Mouse (Mus musculus): ENCODE data around the gene Srf. TPM values are rescaled to one million over a fixed set of nuclear protein-coding genes. Genes with fewer than 3 reads are reported as not detected.

Gene Srf
- polyA plus RNA-seq, 1 experiment from 2014 or later = 14.0 TPM

Small RNAs within 50 kb of the gene (microRNA-seq; reads per million reads assigned to microRNA genes)
- gene Mir6976 (ENCODE audit: borderline number of aligned reads) = 1.00 reads per million

Other genes with a start within 250 kb of the Srf start
- gene Abcc10, start 227.8 kb downstream of the Srf start, polyA plus RNA-seq (2014; fragmentation: Nextera tagmentation; extraction: Ambion mirVana) = 5.5 and 6.6 TPM in 2 replicates
- 16.1 and 16.5 TPM in 2 replicates for gene Zfp318, start 172.4 kb downstream of the Srf start, polyA plus RNA-seq (2014; fragmentation: Nextera tagmentation; extraction: Ambion mirVana)
- gene Crip3, start 127.2 kb downstream of the Srf start, polyA plus RNA-seq (2014; fragmentation: Nextera tagmentation; extraction: Ambion mirVana) = 0.99 and 2.0 TPM in 2 replicates
- not detected in 2 replicates for gene Slc22a7, start 117.7 kb downstream of the Srf start, polyA plus RNA-seq (2014; fragmentation: Nextera tagmentation; extraction: Ambion mirVana)
- gene Ttbk1, start 68.5 kb downstream of the Srf start, polyA plus RNA-seq (2014; fragmentation: Nextera tagmentation; extraction: Ambion mirVana) = 0.46 and 0.61 TPM in 2 replicates
- 34.5 and 36.9 TPM in 2 replicates for gene Dnph1, start 59.5 kb downstream of the Srf start, polyA plus RNA-seq (2014; fragmentation: Nextera tagmentation; extraction: Ambion mirVana)
- 5.5 and 6.0 TPM in 2 replicates for gene Cul9, start 9.8 kb downstream of the Srf start, polyA plus RNA-seq (2014; fragmentation: Nextera tagmentation; extraction: Ambion mirVana)
- 68.0 and 90.7 TPM in 2 replicates for gene Ptk7, start 73.3 kb upstream of the Srf start, polyA plus RNA-seq (2014; fragmentation: Nextera tagmentation; extraction: Ambion mirVana)
- 15.8 and 20.3 TPM in 2 replicates for gene Klc4, start 89.8 kb upstream of the Srf start, polyA plus RNA-seq (2014; fragmentation: Nextera tagmentation; extraction: Ambion mirVana)
- 91.8 and 100 TPM in 2 replicates for gene Mrpl2, start 90.1 kb upstream of the Srf start, polyA plus RNA-seq (2014; fragmentation: Nextera tagmentation; extraction: Ambion mirVana)
- 48.5 and 50.1 TPM in 2 replicates for gene Cul7, start 94.2 kb upstream of the Srf start, polyA plus RNA-seq (2014; fragmentation: Nextera tagmentation; extraction: Ambion mirVana)
- gene Rrp36, start 118.2 kb upstream of the Srf start, polyA plus RNA-seq (2014; fragmentation: Nextera tagmentation; extraction: Ambion mirVana) = 34.5 and 41.9 TPM in 2 replicates
- 132 and 143 TPM in 2 replicates for gene Mea1, start 122.6 kb upstream of the Srf start, polyA plus RNA-seq (2014; fragmentation: Nextera tagmentation; extraction: Ambion mirVana)
- gene Klhdc3, start 124.7 kb upstream of the Srf start, polyA plus RNA-seq (2014; fragmentation: Nextera tagmentation; extraction: Ambion mirVana) = 113 and 133 TPM in 2 replicates
- 79.5 and 87.5 TPM in 2 replicates for gene Ppp2r5d, start 148.9 kb upstream of the Srf start, polyA plus RNA-seq (2014; fragmentation: Nextera tagmentation; extraction: Ambion mirVana)
- 22.2 and 26.7 TPM in 2 replicates for gene Pex6, start 155.3 kb upstream of the Srf start, polyA plus RNA-seq (2014; fragmentation: Nextera tagmentation; extraction: Ambion mirVana)
- 1.2 and 1.6 TPM in 2 replicates for gene Gnmt, start 173.0 kb upstream of the Srf start, polyA plus RNA-seq (2014; fragmentation: Nextera tagmentation; extraction: Ambion mirVana)
- 62.6 and 68.5 TPM in 2 replicates for gene Cnpy3, start 196.0 kb upstream of the Srf start, polyA plus RNA-seq (2014; fragmentation: Nextera tagmentation; extraction: Ambion mirVana)
- 0.21 and 0.31 TPM in 2 replicates for gene Ptcra, start 207.5 kb upstream of the Srf start, polyA plus RNA-seq (2014; fragmentation: Nextera tagmentation; extraction: Ambion mirVana)
- gene 2310039H08Rik, start 216.5 kb upstream of the Srf start, polyA plus RNA-seq (2014; fragmentation: Nextera tagmentation; extraction: Ambion mirVana) = 86.2 and 92.3 TPM in 2 replicates
- 124 and 126 TPM in 2 replicates for gene Rpl7l1, start 226.5 kb upstream of the Srf start, polyA plus RNA-seq (2014; fragmentation: Nextera tagmentation; extraction: Ambion mirVana)

Data from embryonic facial prominence, embryonic 14.5 days (tissue).